Mouse (Mus musculus) kidney, adult 10 weeks (tissue): ENCODE data around the gene Rbks. TPM values are rescaled to one million over a fixed set of nuclear protein-coding genes. Genes with fewer than 3 reads are reported as not detected.

ENCODE experiments used
- polyA plus RNA-seq: library from polyadenylated mRNA; stranded (reverse); fragments of 350-450 nt; fragmentation: Illumina TruSeq; extraction: RNeasy Lipid Tissue Mini Kit (QIAGEN cat#74804); gene quantifications from one replicate; pipeline ENCODE4 v1.2.3, GENCODE M21; 2014; ENCODE audit warnings: low read depth, low replicate concordance

Rbks gene
- 11.9 TPM for polyA plus RNA-seq

GRCm38 (mm10) chr5:31696971-31697643 lies at the start of gene Rbks:
Rbks (minus strand) TSS chr5:31697627.

GRCm38 (mm10) chr5:31697644-31698296 lies 343 bp upstream of the Rbks start, which contains the start of gene Babam2:
Babam2 (plus strand) TSS chr5:31697684.

DNA sequence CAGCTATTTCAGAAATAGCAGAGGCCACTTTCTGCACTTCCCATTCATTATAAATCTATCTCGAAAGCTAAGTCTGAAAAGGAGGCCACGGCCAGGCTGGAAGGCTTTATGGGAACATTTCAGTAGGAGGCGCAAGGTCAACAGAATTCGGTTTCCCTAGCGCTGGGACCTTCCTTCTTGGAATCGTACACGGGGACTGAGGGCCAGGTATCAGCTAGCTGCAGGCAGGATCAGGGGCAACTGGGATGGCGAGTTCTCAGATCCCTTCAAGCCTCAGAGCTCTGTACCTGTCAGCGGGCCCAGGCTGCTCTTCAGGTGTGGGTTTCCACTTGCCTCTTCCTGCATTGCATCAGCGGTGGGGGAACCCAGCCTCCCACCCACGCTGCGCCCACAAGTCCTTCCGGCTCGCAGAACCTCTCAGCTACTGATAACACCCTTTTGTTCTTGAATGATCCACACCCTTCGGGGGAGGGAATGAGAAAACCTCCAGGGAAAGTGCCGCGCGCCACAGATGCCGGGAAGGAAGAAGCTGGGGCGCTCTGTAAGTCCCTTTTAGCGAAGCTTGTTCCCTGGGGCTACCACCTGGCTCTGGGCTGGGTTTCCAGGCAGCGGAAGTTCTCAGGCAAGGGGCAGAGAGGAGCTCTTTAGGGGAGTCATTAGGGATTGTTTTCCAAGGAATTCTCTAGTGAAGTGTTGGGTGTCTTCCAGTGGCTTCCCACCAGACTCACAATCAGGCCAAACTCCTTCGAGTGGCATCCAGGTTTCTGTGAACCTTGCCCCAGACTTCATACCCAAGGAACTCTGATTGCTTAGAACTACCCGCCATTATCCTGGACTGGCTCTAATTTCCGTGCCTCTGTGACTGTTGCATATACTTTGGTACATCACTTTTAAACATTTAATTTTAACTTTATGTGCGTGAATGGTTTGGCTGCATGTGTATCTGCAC lies 100.7 kb downstream of the Rbks start, which contains the start of gene Mrpl33:
Gene Mrpl33 (plus strand): TSS at position 455 of the 949 bp plus-strand sequence.

Other genes with a start within 250 kb of the Rbks start
- 20.2 TPM for gene Zfp512, start 245.2 kb downstream of the Rbks start, polyA plus RNA-seq
- not detected for gene 4930548H24Rik, start 211.9 kb downstream of the Rbks start, polyA plus RNA-seq
- 26.4 TPM for gene Gpn1, start 202.9 kb downstream of the Rbks start, polyA plus RNA-seq
- gene Slc4a1ap, start 170.6 kb downstream of the Rbks start, polyA plus RNA-seq: 48.0 TPM
- gene Supt7l, start 169.8 kb downstream of the Rbks start, polyA plus RNA-seq: 15.8 TPM
- 76.9 TPM for gene Mrpl33, start 100.7 kb downstream of the Rbks start, polyA plus RNA-seq
- gene Babam2, start 57 bp upstream of the Rbks start, polyA plus RNA-seq: 70.3 TPM